Mouse (Mus musculus) forebrain, embryonic 10.5 days (tissue): ENCODE measurements around the gene Inhbc. TPM values are rescaled to one million over a fixed set of nuclear protein-coding genes. Genes with fewer than 3 reads are reported as not detected.

ENCODE experiments used
- DNase-seq: peaks from one replicate; pipeline ENCODE4 v3.0.0-alpha.2; 2017; ENCODE audit warnings: low spot score; ENCODE audit errors: extremely low spot score
- H3K27ac ChIP-seq: fragments of 300-500 bp; sonication (generic); 2 replicates; pipeline ENCODE4 v1.5.1; 2016; ENCODE audit warnings: mild to moderate bottlenecking
- H3K27me3 ChIP-seq: fragments of 300-500 bp; sonication (generic); 2 replicates; pipeline ENCODE4 v1.6.1; 2016; ENCODE audit warnings: mild to moderate bottlenecking; ENCODE audit not compliant: poor library complexity, severe bottlenecking
- H3K36me3 ChIP-seq: fragments of 300-500 bp; sonication (generic); replicated peaks from 2 replicates; pipeline ENCODE4 v1.6.1; 2016; ENCODE audit warnings: mild to moderate bottlenecking, moderate library complexity
- H3K4me1 ChIP-seq: fragments of 300-500 bp; sonication (generic); 2 replicates; pipeline ENCODE4 v1.6.1; 2016
- H3K4me3 ChIP-seq: fragments of 300-500 bp; sonication (generic); 2 replicates; pipeline ENCODE4 v1.5.1; 2016; ENCODE audit warnings: mild to moderate bottlenecking, moderate library complexity
- H3K9me3 ChIP-seq: fragments of 300-500 bp; sonication (generic); 2 replicates; pipeline ENCODE4 v1.6.1; 2016; ENCODE audit warnings: mild to moderate bottlenecking, moderate library complexity
- WGBS: fragments of 180-500 bp; shearing (Covaris S2); methylation state at CpG from one replicate; pipeline ENCODE4 v1.1.7; 2016; 5-methylcytosine and 5-hydroxymethylcytosine counted together
- polyA plus RNA-seq: library from polyadenylated mRNA; unstranded; fragments of >200 nt; fragmentation: Nextera tagmentation; extraction: Ambion mirVana; gene quantifications from 2 replicates; pipeline ENCODE4 v1.2.1, GENCODE M21; 2016

The Inhbc gene
- polyA plus RNA-seq, 1 experiment from 2014 or later: not detected

DNA sequence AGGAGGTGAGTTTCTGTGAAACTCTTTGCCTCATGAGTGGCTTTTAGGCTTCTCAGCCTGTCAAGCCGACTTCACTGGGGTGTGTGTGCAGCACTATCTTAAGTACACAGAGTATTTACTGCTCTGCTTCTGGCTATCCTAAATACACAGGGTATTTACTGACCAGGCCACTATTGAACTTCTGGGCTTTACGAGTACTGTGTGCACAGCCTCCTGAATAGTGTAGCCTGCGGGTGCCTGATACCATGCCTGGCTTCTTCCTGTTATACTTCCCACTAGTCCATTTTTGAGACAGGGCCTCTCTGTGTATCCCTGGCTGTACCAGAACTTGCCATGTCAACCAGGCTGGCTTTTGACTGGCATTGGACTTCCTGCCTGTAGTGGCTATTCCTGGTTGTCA, 7.5 kb upstream of the Inhbc start:
- 78% methylated on average over 3 of the region's 3 CpGs for WGBS
- H3K4me1 ChIP-seq: peaks cover 27% of the 10 kb centered on the region
- no peaks in the 10 kb centered on the region for H3K36me3 ChIP-seq
- H3K4me3 ChIP-seq: no peak overlapping the region
- no peak overlapping the region for H3K27ac ChIP-seq
- no peaks in the 10 kb centered on the region for H3K27me3 ChIP-seq
- no peaks in the 10 kb centered on the region for H3K9me3 ChIP-seq
- no peak for DNase-seq

DNA sequence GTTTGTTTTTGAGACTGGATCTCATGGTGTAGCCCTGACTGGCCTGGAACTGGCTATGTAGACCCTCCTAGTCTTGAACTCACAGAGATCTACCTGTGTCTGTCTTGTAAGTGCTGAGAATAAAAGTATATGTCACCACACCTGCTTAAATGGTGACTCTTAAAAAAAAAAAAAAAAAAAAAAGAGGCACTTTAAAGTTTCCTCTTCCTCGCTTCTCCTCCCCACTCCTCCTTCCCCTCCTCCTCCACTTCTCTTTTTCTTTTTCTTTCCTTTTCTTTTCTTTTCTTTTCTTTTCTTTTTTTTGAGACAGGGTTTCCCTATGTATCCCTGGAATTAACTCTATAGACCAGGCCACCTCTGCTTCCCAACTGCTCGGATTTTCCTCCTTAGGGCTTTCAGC, 792 bp upstream of the Inhbc start:
- H3K9me3 ChIP-seq: no peaks in the 10 kb centered on the region
- H3K27ac ChIP-seq: no peak overlapping the region
- 72% methylated on average over 2 of the region's 2 CpGs for WGBS
- no peak for DNase-seq
- H3K4me3 ChIP-seq: no peak overlapping the region
- H3K4me1 ChIP-seq: peaks cover 37% of the 10 kb centered on the region
- H3K27me3 ChIP-seq: no peaks in the 10 kb centered on the region; the same call in 1 of the 2 replicates
- H3K36me3 ChIP-seq: no peaks in the 10 kb centered on the region

DNA sequence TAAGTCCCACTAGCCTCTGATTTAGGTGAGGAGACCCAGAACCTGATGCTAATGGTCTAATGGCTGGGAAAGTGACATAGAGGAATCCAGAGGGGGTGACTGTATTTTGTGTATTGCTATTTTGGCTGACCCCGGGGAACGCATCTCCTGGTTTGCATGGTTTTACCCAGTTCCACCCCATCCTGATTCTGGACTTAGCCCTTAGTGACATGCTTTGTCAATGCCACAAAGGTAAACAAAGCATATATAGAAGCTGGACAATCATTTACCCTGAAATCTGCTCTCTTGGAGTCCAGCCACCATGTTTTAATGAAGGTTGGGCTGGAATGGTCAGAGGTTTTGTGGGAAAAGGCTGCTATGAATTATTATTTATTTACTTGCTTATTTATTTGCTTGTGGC, 2.0 kb downstream of the Inhbc start:
- no peaks in the 10 kb centered on the region for H3K9me3 ChIP-seq
- whole genome bisulfite sequencing: 76% methylated on average over 2 of the region's 2 CpGs
- no peak for DNase-seq
- no peak overlapping the region for H3K4me3 ChIP-seq
- no peaks in the 10 kb centered on the region for H3K36me3 ChIP-seq
- H3K4me1 ChIP-seq: peaks cover 37% of the 10 kb centered on the region
- no peak overlapping the region for H3K27ac ChIP-seq
- H3K27me3 ChIP-seq: no peaks in the 10 kb centered on the region; the same call in 1 of the 2 replicates

GRCm38 (mm10) chr10:127367116-127367515, 3.1 kb downstream of the Inhbc start:
- WGBS: 76% methylated on average over 5 of the region's 5 CpGs
- no peaks in the 10 kb centered on the region for H3K36me3 ChIP-seq
- no peak overlapping the region for H3K4me3 ChIP-seq
- no peak for DNase-seq
- peaks cover 37% of the 10 kb centered on the region for H3K4me1 ChIP-seq
- H3K27me3 ChIP-seq: no peaks in the 10 kb centered on the region; the same call in 1 of the 2 replicates
- H3K9me3 ChIP-seq: no peaks in the 10 kb centered on the region
- H3K27ac ChIP-seq: no peak overlapping the region

- Histone ChIP-seq H3K27me3 (0 out of 2 replicates have a peak, but pooled peaks cover 4% of the 10 kb centered on the region), H3K27ac (no peak overlapping the region), H3K9me3 (no peaks in the 10 kb centered on the region), H3K36me3 (no peaks in the 10 kb centered on the region), H3K4me3 (no peak overlapping the region), H3K4me1 (peaks cover 1% of the 10 kb centered on the region)
- WGBS: 90% methylated on average over 3 of the region's 3 CpGs
- DNase-seq: no peak
These were observed 9.5 kb downstream of the Inhbc start for GRCm38 (mm10) chr10:127360714-127361113.

- Histone ChIP-seq H3K9me3 (no peaks in the 10 kb centered on the region), H3K4me3 (no peak overlapping the region), H3K4me1 (peaks cover 18% of the 10 kb centered on the region), H3K36me3 (no peaks in the 10 kb centered on the region), H3K27me3 (peaks cover 28% of the 10 kb centered on the region), H3K27ac (no peak overlapping the region)
- DNase-seq: no peak
- WGBS: 60% methylated on average over 10 of the region's 10 CpGs
These were observed 14.9 kb downstream of the Inhbc start for GRCm38 (mm10) chr10:127355336-127355735.

DNA sequence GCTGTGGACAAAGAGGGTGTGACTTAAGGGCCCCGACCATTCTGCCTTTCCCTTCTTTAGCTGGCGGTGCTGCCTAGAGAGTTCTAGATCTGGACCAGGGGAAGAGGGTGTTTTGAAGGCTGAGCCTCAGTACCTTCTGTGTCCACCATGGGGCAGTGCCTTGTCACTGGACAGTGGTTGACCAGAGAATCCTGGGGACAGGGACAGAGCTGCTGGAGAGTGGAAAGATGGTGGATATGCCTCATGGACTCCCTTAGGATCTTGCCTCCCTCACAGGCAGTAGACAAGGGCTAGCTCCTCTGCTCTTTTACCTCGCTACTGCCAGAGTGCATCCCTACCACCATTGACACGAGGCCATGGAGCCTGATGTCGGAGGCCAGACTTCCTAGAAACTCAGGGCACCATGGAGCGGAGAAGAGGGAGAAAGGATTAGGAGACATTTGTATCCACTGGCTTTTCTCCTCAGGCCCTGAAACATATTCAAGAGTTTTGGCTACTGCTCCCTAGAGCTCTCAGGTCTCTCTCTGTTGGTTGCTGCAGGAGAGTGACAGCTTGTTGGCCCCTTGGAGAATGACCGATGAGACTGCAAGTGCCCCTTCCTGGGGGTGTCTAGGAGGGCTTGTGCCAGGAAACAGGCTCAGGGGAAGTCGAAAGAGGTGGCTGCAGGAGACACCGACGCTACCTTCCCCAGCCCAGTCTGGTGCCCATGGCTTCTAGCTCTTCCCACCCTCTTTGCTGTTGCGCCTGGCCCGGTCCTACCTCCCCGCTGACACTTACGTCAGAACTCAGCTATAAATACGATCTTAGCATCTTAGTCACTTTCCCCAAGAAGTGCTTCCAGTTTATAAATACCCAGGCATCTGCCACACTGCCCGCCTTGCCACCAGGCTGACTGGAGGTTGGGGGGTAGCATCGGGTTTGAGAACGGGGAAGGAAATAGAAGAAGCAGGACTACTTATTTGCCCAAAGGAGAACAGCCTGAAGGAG, 16.0 kb downstream of the Inhbc start, which contains the start of gene Inhbe:
Inhbe (minus strand) TSS at position 503 of the 987 bp plus-strand sequence.
- Histone ChIP-seq H3K4me3 (no peak within 1 kb of the TSS), H3K36me3 (no peaks in the 10 kb centered on the region), H3K9me3 (no peaks in the 10 kb centered on the region), H3K4me1 (peaks cover 22% of the 10 kb centered on the region), H3K27me3 (peaks cover 37% of the 10 kb centered on the region), H3K27ac (no peak within 1 kb of the TSS)
- DNase-seq: no peak
- 89% methylated on average over 18 of the region's 18 CpGs for WGBS

GRCm38 (mm10) chr10:127352766-127353165, 17.5 kb downstream of the Inhbc start:
- no peak for DNase-seq
- Histone ChIP-seq H3K36me3 (no peaks in the 10 kb centered on the region), H3K4me3 (no peak overlapping the region), H3K27me3 (peaks cover 37% of the 10 kb centered on the region), H3K9me3 (no peaks in the 10 kb centered on the region), H3K4me1 (peaks cover 22% of the 10 kb centered on the region), H3K27ac (no peak overlapping the region)
- WGBS: 92% methylated on average over 11 of the region's 11 CpGs

- Histone ChIP-seq H3K9me3 (no peaks in the 10 kb centered on the region), H3K4me3 (no peak overlapping the region), H3K27ac (no peak overlapping the region), H3K36me3 (no peaks in the 10 kb centered on the region), H3K27me3 (peaks cover 36% of the 10 kb centered on the region), H3K4me1 (peaks cover 22% of the 10 kb centered on the region)
- no peak for DNase-seq
- WGBS: 91% methylated on average over 9 of the region's 9 CpGs
These were observed 18.0 kb downstream of the Inhbc start for GRCm38 (mm10) chr10:127352187-127352586.

DNA sequence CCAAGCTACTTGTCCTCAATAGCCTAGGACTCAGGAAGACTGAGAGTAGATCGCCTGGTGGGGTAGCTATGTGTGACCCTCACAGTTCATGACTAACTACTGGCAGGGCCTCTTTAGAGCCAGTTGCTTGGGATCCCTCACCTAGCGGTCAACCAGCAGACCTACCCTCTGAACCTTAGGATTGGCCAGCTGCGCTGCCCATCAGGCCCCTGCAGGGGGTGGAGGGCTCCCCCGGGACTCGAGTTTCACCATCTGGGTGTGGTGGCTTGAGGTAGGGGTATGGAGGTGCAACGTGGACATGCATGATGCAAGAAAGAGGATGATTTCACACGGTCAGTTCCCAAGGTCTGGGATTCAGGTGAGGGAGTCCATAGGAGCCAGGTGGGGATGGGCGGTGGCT, 18.5 kb downstream of the Inhbc start:
- 73% methylated on average over 8 of the region's 8 CpGs for WGBS
- H3K27me3 ChIP-seq: peaks cover 33% of the 10 kb centered on the region
- H3K4me1 ChIP-seq: peaks cover 22% of the 10 kb centered on the region
- no peaks in the 10 kb centered on the region for H3K36me3 ChIP-seq
- H3K27ac ChIP-seq: no peak overlapping the region
- no peaks in the 10 kb centered on the region for H3K9me3 ChIP-seq
- no peak overlapping the region for H3K4me3 ChIP-seq
- no peak for DNase-seq

GRCm38 (mm10) chr10:127351285-127351595, 19.0 kb downstream of the Inhbc start:
- H3K9me3 ChIP-seq: no peaks in the 10 kb centered on the region
- H3K27me3 ChIP-seq: peaks cover 33% of the 10 kb centered on the region
- no peak for DNase-seq
- H3K27ac ChIP-seq: 0 out of 2 replicates have a peak overlapping the region, but pooled peaks have one; percentile 32
- peak overlapping the region; percentile 31; the same call in 1 of the 2 replicates for H3K4me3 ChIP-seq
- 87% methylated on average over 8 of the region's 8 CpGs for WGBS
- peaks cover 22% of the 10 kb centered on the region for H3K4me1 ChIP-seq
- no peaks in the 10 kb centered on the region for H3K36me3 ChIP-seq

GRCm38 (mm10) chr10:127350594-127351284, 19.5 kb downstream of the Inhbc start:
- H3K9me3 ChIP-seq: no peaks in the 10 kb centered on the region
- peak overlapping the region; percentile 31 for H3K4me3 ChIP-seq
- H3K27me3 ChIP-seq: peaks cover 33% of the 10 kb centered on the region
- H3K27ac ChIP-seq: 0 out of 2 replicates have a peak overlapping the region, but pooled peaks have one; percentile 32
- no peaks in the 10 kb centered on the region for H3K36me3 ChIP-seq
- H3K4me1 ChIP-seq: peaks cover 21% of the 10 kb centered on the region
- peak; percentile 78 for DNase-seq
- 16% methylated on average over 24 of the region's 24 CpGs for WGBS

- Histone ChIP-seq H3K4me1 (peaks cover 14% of the 10 kb centered on the region), H3K4me3 (no peak overlapping the region), H3K27ac (no peak overlapping the region), H3K9me3 (no peaks in the 10 kb centered on the region), H3K27me3 (peaks cover 33% of the 10 kb centered on the region), H3K36me3 (no peaks in the 10 kb centered on the region)
- no peak for DNase-seq
- WGBS: 80% methylated on average over 8 of the region's 8 CpGs
These were observed 20.4 kb downstream of the Inhbc start for GRCm38 (mm10) chr10:127349810-127350209.
